Mouse (Mus musculus) layer of hippocampus, adult 9-11 months (tissue): ENCODE results near the gene Prol1.
"Not testable (repeated sequence)": the region's sequence is repeated elsewhere in the genome, so short reads cannot be mapped to it uniquely, and the experiment has no call there.

Experiments used
- DNase-seq: peaks from one replicate; pipeline ENCODE4 v3.0.0; 2022

Prol1 gene

GRCm38 (mm10) chr5:88317012-88317411 lies at the start of gene Prol1:
Gene Prol1, plus strand, starts transcription at chr5:88317312.
- DNase-seq: no peak

GRCm38 (mm10) chr5:88268619-88269018 lies 48.5 kb upstream of the Prol1 start, which contains the start of gene Gm7714:
Gene Gm7714, plus strand, starts transcription at chr5:88268919.
- no peak for DNase-seq

- DNase-seq: not testable (repeated sequence)
Measured at GRCm38 (mm10) chr5:88311307-88311706, 5.8 kb upstream of the Prol1 start.

- DNase-seq: not testable (repeated sequence)
Measured at GRCm38 (mm10) chr5:88348533-88348932, 31.4 kb downstream of the Prol1 start.

- peak; percentile 2 for DNase-seq
Measured at GRCm38 (mm10) chr5:88364768-88365167, 47.7 kb downstream of the Prol1 start.

GRCm38 (mm10) chr5:88366886-88367285 lies 49.8 kb downstream of the Prol1 start:
- DNase-seq: no peak

GRCm38 (mm10) chr5:88370578-88371232 lies 53.6 kb downstream of the Prol1 start:
- no peak for DNase-seq

- DNase-seq: no peak
Measured at GRCm38 (mm10) chr5:88372563-88372962, 55.5 kb downstream of the Prol1 start.

- DNase-seq: no peak
Measured at GRCm38 (mm10) chr5:88375808-88376207, 58.7 kb downstream of the Prol1 start, which contains the start of gene Amtn. Gene Amtn, plus strand, starts transcription at chr5:88376108.
